Mouse (Mus musculus) liver, embryonic 16.5 days (tissue): Measurements from ENCODE around the gene Kcnk1. TPM values are rescaled to one million over a fixed set of nuclear protein-coding genes. Genes with fewer than 3 reads are reported as not detected.

Experiments
- ATAC-seq: fragments of 200-750 bp; cut with Nextera tagmentation; 2 replicates; pipeline ENCODE4 v1.8.0; 2017; ENCODE audit warnings: low read depth, mild to moderate bottlenecking, moderate number of reproducible peaks, moderate library complexity
- H3K27ac ChIP-seq: fragments of 300-500 bp; sonication (generic); 2 replicates; pipeline ENCODE4 v1.5.1; 2014; ENCODE audit warnings: mild to moderate bottlenecking, low read length
- H3K27me3 ChIP-seq: fragments of 300-500 bp; sonication (generic); 2 replicates; pipeline ENCODE4 v1.6.1; 2014; ENCODE audit warnings: low read depth, low read length, mixed read lengths; ENCODE audit not compliant: control insufficient read depth, insufficient read depth
- H3K36me3 ChIP-seq: fragments of 300-500 bp; sonication (generic); 2 replicates; pipeline ENCODE4 v1.6.1; 2014; ENCODE audit warnings: mild to moderate bottlenecking; ENCODE audit not compliant: control insufficient read depth, insufficient read depth
- H3K4me1 ChIP-seq: fragments of 300-500 bp; sonication (generic); 2 replicates; pipeline ENCODE4 v1.6.1; 2014; ENCODE audit warnings: low read depth, low read length, mixed read lengths; ENCODE audit not compliant: control insufficient read depth
- H3K4me2 ChIP-seq: fragments of 300-500 bp; sonication (generic); 2 replicates; pipeline ENCODE4 v1.6.1; 2014; ENCODE audit warnings: low read depth, low read length, mixed read lengths
- H3K4me3 ChIP-seq: fragments of 300-500 bp; sonication (generic); 2 replicates; pipeline ENCODE4 v1.5.1; 2014; ENCODE audit warnings: low read depth, mild to moderate bottlenecking, low read length
- H3K9ac ChIP-seq: fragments of 300-500 bp; sonication (generic); 2 replicates; pipeline ENCODE4 v1.6.1; 2014; ENCODE audit warnings: low read depth, low read length
- H3K9me3 ChIP-seq: fragments of 300-500 bp; sonication (generic); replicated peaks from 2 replicates; pipeline ENCODE4 v1.6.1; 2016; ENCODE audit warnings: low read length; ENCODE audit not compliant: control insufficient read depth
- WGBS: fragments of 180-500 bp; shearing (Covaris S2); extraction: QIAGEN DNeasy Blood & Tissue Kit; methylation state at CpG from one replicate; pipeline ENCODE4 v1.1.7; 2014; ENCODE audit not compliant: insufficient replicate concordance; 5-methylcytosine and 5-hydroxymethylcytosine counted together
- polyA plus RNA-seq: library from polyadenylated mRNA; unstranded; fragments of >200 nt; fragmentation: Nextera tagmentation; extraction: Ambion mirVana; gene quantifications from 2 replicates; pipeline ENCODE4 v1.2.1, GENCODE M21; 2015

Gene Kcnk1
- polyA plus RNA-seq, 1 experiment from 2014 or later: 0.61 TPM

GRCm38 (mm10) chr8:125960037-125960436, 34.9 kb upstream of the Kcnk1 start:
- no peaks in the 10 kb centered on the region for H3K4me1 ChIP-seq
- no peaks in the 10 kb centered on the region for H3K9me3 ChIP-seq
- H3K36me3 ChIP-seq: no peaks in the 10 kb centered on the region
- H3K4me3 ChIP-seq: no peak overlapping the region
- peaks cover 6% of the 10 kb centered on the region for H3K27me3 ChIP-seq
- H3K4me2 ChIP-seq: no peak overlapping the region
- WGBS: 59% methylated on average over 8 of the region's 8 CpGs
- H3K9ac ChIP-seq: no peak overlapping the region
- no peak overlapping the region for H3K27ac ChIP-seq
- no peak for ATAC-seq

- no peak for ATAC-seq
- Histone ChIP-seq H3K27ac (no peak overlapping the region), H3K36me3 (no peaks in the 10 kb centered on the region), H3K9me3 (no peaks in the 10 kb centered on the region), H3K4me2 (no peak overlapping the region), H3K4me1 (no peaks in the 10 kb centered on the region), H3K4me3 (no peak overlapping the region), H3K9ac (no peak overlapping the region), H3K27me3 (peaks cover 6% of the 10 kb centered on the region)
- 70% methylated on average over 6 of the region's 6 CpGs for WGBS
Observed at GRCm38 (mm10) chr8:125961790-125962189, 33.2 kb upstream of the Kcnk1 start.

DNA sequence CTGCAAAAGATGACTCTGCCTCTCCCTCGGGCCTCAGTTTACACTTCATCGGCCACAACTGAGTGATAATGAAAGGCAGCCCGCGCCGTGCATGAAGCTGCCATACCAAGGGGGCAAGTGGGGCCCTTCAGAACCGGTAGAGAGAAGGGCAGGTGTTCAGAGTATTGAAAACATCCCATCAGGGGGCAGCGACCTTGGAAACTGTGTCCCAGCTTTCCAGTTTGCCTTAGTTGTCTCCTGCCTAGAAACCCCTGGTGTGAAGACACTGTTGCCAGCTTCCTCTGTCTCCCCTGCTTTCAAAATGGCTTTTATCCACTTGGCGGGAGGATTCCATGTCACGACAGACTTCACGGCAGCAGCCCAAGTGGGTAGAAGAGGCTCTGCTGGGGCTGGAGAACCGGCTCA, 31.2 kb upstream of the Kcnk1 start:
- H3K4me3 ChIP-seq: no peak overlapping the region
- H3K4me2 ChIP-seq: no peak overlapping the region
- H3K36me3 ChIP-seq: no peaks in the 10 kb centered on the region
- ATAC-seq: no peak
- WGBS: 5% methylated on average over 11 of the region's 11 CpGs
- no peak overlapping the region for H3K9ac ChIP-seq
- H3K27me3 ChIP-seq: peaks cover 6% of the 10 kb centered on the region
- no peak overlapping the region for H3K27ac ChIP-seq
- no peaks in the 10 kb centered on the region for H3K9me3 ChIP-seq
- no peaks in the 10 kb centered on the region for H3K4me1 ChIP-seq

GRCm38 (mm10) chr8:125971336-125971735, 23.6 kb upstream of the Kcnk1 start:
- no peak overlapping the region for H3K4me3 ChIP-seq
- WGBS: 52% methylated on average over 3 of the region's 3 CpGs
- no peaks in the 10 kb centered on the region for H3K27me3 ChIP-seq
- H3K36me3 ChIP-seq: no peaks in the 10 kb centered on the region
- no peak overlapping the region for H3K27ac ChIP-seq
- H3K4me2 ChIP-seq: no peak overlapping the region
- no peak for ATAC-seq
- H3K4me1 ChIP-seq: no peaks in the 10 kb centered on the region
- no peak overlapping the region for H3K9ac ChIP-seq
- H3K9me3 ChIP-seq: no peaks in the 10 kb centered on the region

- Histone ChIP-seq H3K27ac (no peak overlapping the region), H3K36me3 (no peaks in the 10 kb centered on the region), H3K4me1 (no peaks in the 10 kb centered on the region), H3K9ac (no peak overlapping the region), H3K4me2 (no peak overlapping the region), H3K4me3 (no peak overlapping the region), H3K27me3 (no peaks in the 10 kb centered on the region), H3K9me3 (no peaks in the 10 kb centered on the region)
- ATAC-seq: no peak
- 74% methylated on average over 4 of the region's 4 CpGs for WGBS
Observed at GRCm38 (mm10) chr8:125975981-125976380, 19.0 kb upstream of the Kcnk1 start.

DNA sequence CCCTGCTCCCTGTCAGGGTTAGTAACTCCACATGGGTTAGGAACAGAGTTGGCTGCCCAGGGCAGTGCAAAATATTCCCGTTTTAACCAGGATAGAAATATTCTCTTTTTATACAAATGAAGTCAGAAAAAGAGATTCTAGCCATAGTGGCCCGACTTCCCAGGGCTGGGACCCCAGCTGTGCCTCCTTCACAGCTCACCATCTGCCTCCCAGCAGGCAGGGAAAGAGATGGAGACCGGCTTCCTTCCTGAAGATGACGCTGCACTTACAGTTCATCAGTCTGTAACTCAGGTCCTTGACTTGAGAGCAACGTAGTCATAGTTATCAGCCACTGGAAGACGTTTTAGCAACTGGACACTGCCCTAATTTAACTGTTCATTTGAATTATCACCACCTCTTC, 14.1 kb upstream of the Kcnk1 start:
- H3K9me3 ChIP-seq: no peaks in the 10 kb centered on the region
- no peak overlapping the region for H3K9ac ChIP-seq
- H3K4me1 ChIP-seq: no peaks in the 10 kb centered on the region
- WGBS: 13% methylated on average over 6 of the region's 6 CpGs
- H3K4me3 ChIP-seq: no peak overlapping the region
- H3K27ac ChIP-seq: no peak overlapping the region
- H3K36me3 ChIP-seq: no peaks in the 10 kb centered on the region
- H3K27me3 ChIP-seq: no peaks in the 10 kb centered on the region
- no peak for ATAC-seq
- H3K4me2 ChIP-seq: no peak overlapping the region

DNA sequence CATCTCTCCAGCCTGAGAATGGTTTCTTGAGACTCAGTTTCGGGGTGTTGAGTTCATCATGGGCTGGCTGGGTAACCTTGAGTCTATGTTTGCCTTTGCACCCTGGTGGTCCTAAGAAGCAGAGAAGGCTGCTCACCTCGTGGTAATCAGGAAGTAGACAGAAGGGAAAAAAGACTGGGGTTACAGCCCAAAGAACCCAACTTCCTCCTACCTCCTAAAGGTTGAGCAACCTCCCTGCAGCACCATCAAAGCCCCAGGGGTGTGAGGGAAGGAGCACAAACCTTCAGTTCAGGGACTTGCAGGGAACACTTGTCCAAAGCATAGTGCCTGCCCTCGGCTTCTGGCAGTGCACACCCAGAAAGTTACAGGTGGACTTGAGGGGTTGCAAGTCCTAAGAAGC, 11.5 kb upstream of the Kcnk1 start:
- H3K4me3 ChIP-seq: no peak overlapping the region
- WGBS: 30% methylated on average over 3 of the region's 3 CpGs
- ATAC-seq: no peak

GRCm38 (mm10) chr8:125984140-125984539, 10.8 kb upstream of the Kcnk1 start:
- Histone ChIP-seq H3K4me1 (no peaks in the 10 kb centered on the region), H3K9ac (no peak overlapping the region), H3K27me3 (no peaks in the 10 kb centered on the region), H3K36me3 (no peaks in the 10 kb centered on the region), H3K4me2 (no peak overlapping the region), H3K9me3 (no peaks in the 10 kb centered on the region), H3K4me3 (no peak overlapping the region), H3K27ac (no peak overlapping the region)
- ATAC-seq: no peak
- 70% methylated on average over 4 of the region's 4 CpGs for WGBS

More for the DNA sequence above, 11.5 kb upstream of the Kcnk1 start:
- H3K4me1 ChIP-seq: no peaks in the 10 kb centered on the region
- H3K27ac ChIP-seq: no peak overlapping the region
- no peak overlapping the region for H3K9ac ChIP-seq
- H3K36me3 ChIP-seq: no peaks in the 10 kb centered on the region
- H3K27me3 ChIP-seq: no peaks in the 10 kb centered on the region
- no peaks in the 10 kb centered on the region for H3K9me3 ChIP-seq
- no peak overlapping the region for H3K4me2 ChIP-seq

DNA sequence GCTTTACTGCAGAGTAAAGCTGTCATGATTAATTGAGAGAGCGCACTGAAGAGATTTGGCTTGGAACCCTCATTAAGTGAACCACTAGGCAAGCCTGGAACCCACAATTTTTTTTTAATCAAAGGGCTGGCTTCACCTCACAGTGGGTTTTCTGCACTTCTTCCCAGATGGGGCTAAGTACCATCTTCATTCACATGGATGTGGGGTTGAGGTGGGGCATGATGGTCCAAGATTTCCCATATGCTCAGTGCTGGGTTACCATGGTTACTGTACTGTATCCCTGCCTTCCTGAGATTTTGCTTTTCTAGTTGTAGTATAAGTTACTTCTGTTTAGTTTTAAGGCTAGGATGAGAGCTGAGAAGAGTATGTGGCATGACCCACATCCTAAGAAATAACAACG, 9.6 kb upstream of the Kcnk1 start:
- Histone ChIP-seq H3K27me3 (no peaks in the 10 kb centered on the region), H3K36me3 (no peaks in the 10 kb centered on the region), H3K4me2 (no peak overlapping the region), H3K27ac (no peak overlapping the region), H3K4me3 (no peak overlapping the region), H3K9me3 (no peaks in the 10 kb centered on the region), H3K9ac (no peak overlapping the region), H3K4me1 (no peaks in the 10 kb centered on the region)
- WGBS: 72% methylated on average over 2 of the region's 2 CpGs
- ATAC-seq: no peak
